Mouse (Mus musculus) spleen, adult 2 months (tissue): ENCODE measurements around the gene Atp10a. TPM values are rescaled to one million over a fixed set of nuclear protein-coding genes. Genes with fewer than 3 reads are reported as not detected.
"Not testable (repeated sequence)": the region's sequence is repeated elsewhere in the genome, so short reads cannot be mapped to it uniquely, and the experiment has no call there.

Experiments used
- DNase-seq, 2 experiments: peaks; one replicate each; pipeline versions ENCODE4 v3.0.0 to v3.0.0-alpha.2; 2012 to 2021; ENCODE audit warnings: low spot score in 2 of 2, low read depth in 1 of 2
- H3K27ac ChIP-seq: fragments of 200-500 bp; 2 replicates; pipeline ENCODE4 v1.5.1; 2012; ENCODE audit warnings: low read length, inconsistent platforms; ENCODE audit not compliant: insufficient read depth
- H3K27me3 ChIP-seq: fragments of 200-500 bp; 2 replicates; pipeline ENCODE4 v1.6.1; 2012; ENCODE audit warnings: mild to moderate bottlenecking, moderate library complexity, low read length, inconsistent platforms; ENCODE audit not compliant: control insufficient read depth, insufficient read depth
- H3K36me3 ChIP-seq: fragments of 200-500 bp; 2 replicates; pipeline ENCODE4 v1.6.1; 2012; ENCODE audit warnings: mild to moderate bottlenecking, low read length, inconsistent platforms; ENCODE audit not compliant: control insufficient read depth, insufficient read depth
- H3K4me1 ChIP-seq: fragments of 200-500 bp; 2 replicates; pipeline ENCODE4 v1.6.1; 2011; ENCODE audit warnings: inconsistent platforms; ENCODE audit not compliant: control insufficient read depth, insufficient read depth, insufficient read length
- H3K4me3 ChIP-seq: fragments of 200-500 bp; 2 replicates; pipeline ENCODE4 v1.5.1; 2011; ENCODE audit warnings: mild to moderate bottlenecking, inconsistent platforms; ENCODE audit not compliant: insufficient read depth, insufficient read length; ENCODE audit errors: extremely low read depth
- CTCF ChIP-seq: fragments of 200-500 bp; IDR thresholded peaks from 2 replicates; pipeline ENCODE4 v1.5.1; 2011; ENCODE audit warnings: mild to moderate bottlenecking, inconsistent platforms; ENCODE audit not compliant: insufficient read depth, insufficient read length, insufficient replicate concordance; ENCODE audit errors: extremely low read depth
- POLR2A ChIP-seq: fragments of 200-500 bp; IDR thresholded peaks from 2 replicates; pipeline ENCODE4 v1.6.1; 2011; ENCODE audit warnings: low read depth, low read length, inconsistent platforms
- whole genome bisulfite sequencing: fragments of 180-500 bp; shearing (Covaris S2); methylation state at CpG from one replicate; pipeline ENCODE4 v1.1.7; 2018; 5-methylcytosine and 5-hydroxymethylcytosine counted together
- polyA plus RNA-seq: library from polyadenylated mRNA; depleted of rRNA; stranded (reverse); fragments of >200 nt; gene quantifications from 2 replicates; pipeline ENCODE4 v1.2.3, GENCODE M21; 2012

Gene Atp10a
- polyA plus RNA-seq, 1 experiment: 2.6 TPM

- Histone ChIP-seq H3K36me3 (no peaks in the 10 kb centered on the region; the same call in 1 of the 2 replicates), H3K27ac (no peak overlapping the region), H3K27me3 (no peaks in the 10 kb centered on the region), H3K4me1 (no peaks in the 10 kb centered on the region), H3K4me3 (no peak overlapping the region)
- 87% methylated on average over 7 of the region's 7 CpGs for WGBS
- no peak for TF ChIP-seq CTCF
- TF ChIP-seq POLR2A: no peak
- no peak for DNase-seq
Observed at GRCm38 (mm10) chr7:58800916-58801315, 144.9 kb downstream of the Atp10a start.

DNA sequence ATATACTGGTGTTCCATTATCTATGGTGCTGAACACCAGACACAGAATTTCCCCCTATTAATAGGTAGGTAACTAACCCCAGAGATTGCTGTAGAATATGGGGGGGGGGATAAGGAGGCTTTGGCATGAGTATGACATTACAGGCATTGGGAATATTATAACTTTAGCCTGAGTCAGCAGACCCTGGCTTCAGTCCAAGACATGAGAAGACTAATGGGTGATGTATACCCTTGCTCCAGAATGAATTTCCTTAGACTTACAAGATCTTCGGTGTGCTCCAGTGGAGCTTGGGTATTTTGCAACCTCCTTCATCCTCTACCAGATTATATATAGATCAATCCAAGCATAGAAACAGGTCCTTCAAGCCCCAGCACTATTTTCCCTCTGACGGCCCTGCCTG lies 145.8 kb downstream of the Atp10a start:
- DNase-seq: no peak
- no peak overlapping the region for H3K4me3 ChIP-seq
- H3K4me1 ChIP-seq: no peaks in the 10 kb centered on the region
- H3K36me3 ChIP-seq: no peaks in the 10 kb centered on the region; the same call in 1 of the 2 replicates
- 94% methylated on average over 2 of the region's 2 CpGs for WGBS
- no peak overlapping the region for H3K27ac ChIP-seq
- H3K27me3 ChIP-seq: no peaks in the 10 kb centered on the region
- TF ChIP-seq CTCF (no peak), POLR2A (no peak)

GRCm38 (mm10) chr7:58822147-58822681 lies 166.2 kb downstream of the Atp10a start:
- Histone ChIP-seq H3K36me3 (no peaks in the 10 kb centered on the region), H3K4me3 (no peak overlapping the region), H3K27ac (no peak overlapping the region), H3K4me1 (no peaks in the 10 kb centered on the region), H3K27me3 (no peaks in the 10 kb centered on the region)
- WGBS: 78% methylated on average over 6 of the region's 6 CpGs
- TF ChIP-seq CTCF (no peak), POLR2A (no peak)
- no peak for DNase-seq

DNA sequence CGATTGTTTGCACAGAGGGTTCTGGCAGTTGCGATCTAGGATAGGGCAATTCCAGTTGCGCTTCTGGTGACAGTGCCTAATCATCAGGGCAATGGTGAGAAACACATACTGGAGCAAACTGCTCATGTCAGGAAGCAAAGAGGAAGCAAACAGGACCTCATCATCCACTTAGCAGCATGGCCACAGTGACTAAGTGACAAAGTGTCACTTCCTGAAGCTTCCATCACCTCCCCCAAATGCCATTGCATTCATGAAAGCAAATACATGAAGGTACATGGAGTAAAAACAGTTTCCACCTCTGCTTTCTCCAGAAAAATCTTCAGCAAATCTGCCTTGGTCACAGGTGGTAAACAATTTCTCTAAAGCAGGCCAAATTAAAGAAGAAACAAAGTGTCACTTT lies 168.7 kb downstream of the Atp10a start:
- no peaks in the 10 kb centered on the region for H3K27me3 ChIP-seq
- no peak for DNase-seq
- H3K4me3 ChIP-seq: no peak overlapping the region
- no peaks in the 10 kb centered on the region; the same call in 1 of the 2 replicates for H3K4me1 ChIP-seq
- no peak overlapping the region for H3K27ac ChIP-seq
- WGBS: 92% methylated on average over 3 of the region's 3 CpGs
- TF ChIP-seq CTCF (no peak), POLR2A (no peak)
- no peaks in the 10 kb centered on the region for H3K36me3 ChIP-seq

GRCm38 (mm10) chr7:58829111-58829510 lies 173.1 kb downstream of the Atp10a start:
- H3K27me3 ChIP-seq: no peaks in the 10 kb centered on the region
- H3K4me3 ChIP-seq: no peak overlapping the region
- 62% methylated on average over 5 of the region's 5 CpGs for WGBS
- no peaks in the 10 kb centered on the region for H3K36me3 ChIP-seq
- no peak for DNase-seq
- TF ChIP-seq CTCF (no peak), POLR2A (no peak)
- no peaks in the 10 kb centered on the region; the same call in 1 of the 2 replicates for H3K4me1 ChIP-seq
- no peak overlapping the region for H3K27ac ChIP-seq

DNA sequence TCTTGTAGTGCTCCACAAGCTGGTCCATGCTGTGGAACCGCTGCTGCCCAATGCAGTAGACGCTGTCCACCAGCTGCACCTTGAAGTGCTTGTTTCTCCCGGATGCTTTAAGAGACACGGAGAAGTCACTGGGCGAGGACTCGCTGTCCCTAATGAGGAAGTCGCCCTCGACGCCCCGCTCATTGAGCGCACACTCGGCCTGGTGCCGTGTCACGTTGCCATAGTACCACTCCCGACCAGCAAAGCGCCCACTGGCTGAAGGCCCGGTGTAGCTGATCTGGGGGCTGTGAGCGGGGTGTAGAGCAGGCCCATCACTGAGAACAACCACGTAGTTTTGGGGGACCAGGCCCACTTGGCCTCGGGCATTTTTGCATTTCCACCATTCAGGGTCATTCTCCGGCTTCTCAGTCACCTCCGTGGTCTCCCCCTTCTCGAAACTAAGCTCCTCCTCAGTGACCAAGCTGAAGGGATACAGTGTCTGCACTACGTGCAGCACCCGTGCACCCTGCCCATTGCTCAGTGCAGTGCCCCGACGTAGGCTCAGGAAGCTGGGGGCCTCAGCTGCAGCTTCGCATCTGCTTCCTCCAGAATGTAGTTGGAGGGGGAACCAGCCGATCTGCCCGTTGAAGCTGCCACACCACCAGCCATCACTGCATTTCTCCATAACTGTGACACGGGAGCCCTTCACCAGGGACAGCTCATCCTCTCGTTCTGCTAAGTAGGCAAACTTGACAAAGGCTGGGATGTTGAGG lies 181.1 kb downstream of the Atp10a start:
- not testable (repeated sequence) for H3K4me1 ChIP-seq, H3K27me3 ChIP-seq, H3K36me3 ChIP-seq, DNase-seq, H3K27ac ChIP-seq
- WGBS: 23% methylated on average over 32 of the region's 32 CpGs
- peak overlapping the region; percentile 22; the same call in 1 of the 2 replicates for H3K4me3 ChIP-seq

GRCm38 (mm10) chr7:58840367-58840766 lies 184.4 kb downstream of the Atp10a start:
- H3K27me3 ChIP-seq: no peaks in the 10 kb centered on the region
- H3K36me3 ChIP-seq: no peaks in the 10 kb centered on the region
- no peak overlapping the region for H3K4me3 ChIP-seq
- DNase-seq: no peak
- WGBS: 87% methylated on average over 2 of the region's 2 CpGs
- H3K27ac ChIP-seq: no peak overlapping the region
- peaks cover 11% of the 10 kb centered on the region; the same call in 1 of the 2 replicates for H3K4me1 ChIP-seq
- TF ChIP-seq CTCF (no peak), POLR2A (no peak)
